Mouse (Mus musculus): ENCODE data around the gene Ube2q2. TPM values are rescaled to one million over a fixed set of nuclear protein-coding genes. Genes with fewer than 3 reads are reported as not detected.
"Not testable (repeated sequence)": the region's sequence is repeated elsewhere in the genome, so short reads cannot be mapped to it uniquely, and the experiment has no call there.

Gene Ube2q2
- total RNA-seq (2021) = 10 to 100 TPM; 40.4 to 45.1 TPM
- long read RNA-seq, experiment 1, transcript Ube2q2-201 (13 exons, 3,456 nt) = major isoform, 25 of 27 reads
- long read RNA-seq, experiment 1, partial matches to known transcripts = 0 of 27 reads
- long read RNA-seq, experiment 1, other reads (novel, unspliced or antisense) = 1 of 27 reads
- long read RNA-seq, experiment 2, transcript Ube2q2-201 (13 exons, 3,456 nt) = major isoform, 55 of 76 reads
- long read RNA-seq, experiment 2, partial matches to known transcripts = 2 of 76 reads
- long read RNA-seq, experiment 2, other reads (novel, unspliced or antisense) = 14 of 76 reads

- DNase-seq (ENCODE audit: low spot score in 2 of 2) = peak; percentile 50 to 60
Observed at GRCm38 (mm10) chr9:55148854-55149498, at the start of gene Ube2q2. TSS of gene Ube2q2 (plus strand) at chr9:55148854.

- no peak for DNase-seq (ENCODE audit: low spot score in 2 of 2)
Observed at GRCm38 (mm10) chr9:55101117-55101516, 47.5 kb upstream of the Ube2q2 start.

- DNase-seq (ENCODE audit: low spot score in 2 of 2) = no peak
Observed at GRCm38 (mm10) chr9:55102186-55102835, 46.3 kb upstream of the Ube2q2 start.

GRCm38 (mm10) chr9:55102931-55103630 is 45.6 kb upstream of the Ube2q2 start:
- no peak for DNase-seq (ENCODE audit: low spot score in 2 of 2)

- DNase-seq (ENCODE audit: low spot score in 2 of 2) = peak; percentile 55 to 72
Observed at GRCm38 (mm10) chr9:55110059-55110834, 38.4 kb upstream of the Ube2q2 start.

- not testable (repeated sequence) for DNase-seq (ENCODE audit: low spot score in 2 of 2)
Observed at GRCm38 (mm10) chr9:55110835-55111217, 37.8 kb upstream of the Ube2q2 start.

GRCm38 (mm10) chr9:55114752-55115151 is 33.9 kb upstream of the Ube2q2 start:
- DNase-seq (ENCODE audit: low spot score in 2 of 2) = peak in 1 of 2 experiments; percentile 5

GRCm38 (mm10) chr9:55117293-55118055 is 31.2 kb upstream of the Ube2q2 start:
- no peak for DNase-seq (ENCODE audit: low spot score in 2 of 2)

GRCm38 (mm10) chr9:55122586-55122985 is 26.1 kb upstream of the Ube2q2 start:
- DNase-seq (ENCODE audit: low spot score in 2 of 2) = no peak

- DNase-seq (ENCODE audit: low spot score in 2 of 2) = no peak
Observed at GRCm38 (mm10) chr9:55125735-55126134, 22.9 kb upstream of the Ube2q2 start.

GRCm38 (mm10) chr9:55126295-55126694 is 22.4 kb upstream of the Ube2q2 start:
- no peak for DNase-seq (ENCODE audit: low spot score in 2 of 2)

GRCm38 (mm10) chr9:55131851-55132250 is 16.8 kb upstream of the Ube2q2 start:
- DNase-seq (ENCODE audit: low spot score in 2 of 2) = no peak

GRCm38 (mm10) chr9:55136576-55136975 is 12.1 kb upstream of the Ube2q2 start:
- no peak for DNase-seq (ENCODE audit: low spot score in 2 of 2)

GRCm38 (mm10) chr9:55137112-55137511 is 11.5 kb upstream of the Ube2q2 start:
- DNase-seq (ENCODE audit: low spot score in 2 of 2) = no peak

- no peak for DNase-seq (ENCODE audit: low spot score in 2 of 2)
Observed at GRCm38 (mm10) chr9:55139958-55140357, 8.7 kb upstream of the Ube2q2 start.

GRCm38 (mm10) chr9:55149499-55150278 is 1.0 kb downstream of the Ube2q2 start:
- DNase-seq (ENCODE audit: low spot score in 2 of 2) = peak; percentile 24 to 30

- DNase-seq (ENCODE audit: low spot score in 2 of 2) = no peak
Observed at GRCm38 (mm10) chr9:55150279-55150726, 1.6 kb downstream of the Ube2q2 start.

- peak in 1 of 2 experiments; percentile 18 for DNase-seq (ENCODE audit: low spot score in 2 of 2)
Observed at GRCm38 (mm10) chr9:55151096-55151495, 2.4 kb downstream of the Ube2q2 start.

- DNase-seq (ENCODE audit: low spot score in 2 of 2) = no peak
Observed at GRCm38 (mm10) chr9:55152935-55153334, 4.3 kb downstream of the Ube2q2 start.

Data from adrenal gland, postnatal 4 days (tissue).